Mouse (Mus musculus) kidney, embryonic 15.5 days (tissue): ENCODE measurements at regions not wholly inside any gene's neighbourhood (a gene's known extent, or its start where the extent isn't known, plus 50 kb on each side); places are given as distances from the start of the nearest gene placed in this dataset.

ENCODE experiments used
- ATAC-seq: fragments of 200-750 bp; cut with Nextera tagmentation; replicated peaks from 2 replicates; pipeline ENCODE4 v1.8.0; 2017; ENCODE audit warnings: moderate TSS enrichment; ENCODE audit not compliant: low FRiP score
- H3K27ac ChIP-seq: fragments of 300-500 bp; sonication (generic); 2 replicates; pipeline ENCODE4 v1.5.1; 2015; ENCODE audit warnings: mild to moderate bottlenecking, inconsistent platforms
- H3K27me3 ChIP-seq: fragments of 300-500 bp; sonication (generic); 2 replicates; pipeline ENCODE4 v1.6.1; 2015; ENCODE audit warnings: inconsistent platforms
- H3K36me3 ChIP-seq: fragments of 300-500 bp; sonication (generic); 2 replicates; pipeline ENCODE4 v1.6.1; 2015; ENCODE audit warnings: inconsistent platforms
- H3K4me1 ChIP-seq: fragments of 300-500 bp; sonication (generic); 2 replicates; pipeline ENCODE4 v1.6.1; 2015; ENCODE audit warnings: inconsistent platforms
- H3K4me2 ChIP-seq: fragments of 300-500 bp; sonication (generic); 2 replicates; pipeline ENCODE4 v1.6.1; 2015; ENCODE audit warnings: moderate library complexity, mild to moderate bottlenecking, inconsistent platforms
- H3K4me3 ChIP-seq: fragments of 300-500 bp; sonication (generic); replicated peaks from 2 replicates; pipeline ENCODE4 v1.5.1; 2015; ENCODE audit warnings: mild to moderate bottlenecking, inconsistent platforms
- H3K9ac ChIP-seq: fragments of 300-500 bp; sonication (generic); 2 replicates; pipeline ENCODE4 v1.6.1; 2015; ENCODE audit warnings: mild to moderate bottlenecking, inconsistent platforms
- H3K9me3 ChIP-seq: fragments of 300-500 bp; sonication (generic); replicated peaks from 2 replicates; pipeline ENCODE4 v1.6.1; 2016; ENCODE audit warnings: inconsistent platforms
- WGBS: fragments of 180-500 bp; shearing (Covaris S2); methylation state at CpG from one replicate; pipeline ENCODE4 v1.1.7; 2015; ENCODE audit warnings: mixed read lengths; 5-methylcytosine and 5-hydroxymethylcytosine counted together

DNA sequence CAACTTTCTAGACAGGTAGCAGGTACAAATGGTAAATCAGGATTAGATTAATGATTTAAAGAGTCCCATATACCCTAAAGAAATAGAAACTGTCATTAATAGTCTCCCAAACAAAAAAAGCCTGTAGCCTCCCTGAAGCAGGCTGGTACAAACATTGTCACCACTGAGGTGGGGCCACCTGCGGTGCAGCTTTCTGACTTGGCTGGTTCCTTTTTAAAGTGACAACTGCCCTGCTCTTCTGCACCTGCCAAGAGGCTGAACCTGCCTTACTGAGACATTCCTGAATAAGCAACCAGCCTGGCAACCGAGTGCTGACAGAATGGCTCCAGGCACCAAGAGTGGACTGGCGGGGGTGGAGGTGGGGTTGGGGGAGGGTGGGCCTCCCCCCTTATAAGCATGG is 687.0 kb upstream of the Vrk2 start:
- Histone ChIP-seq H3K27me3 (no peaks in the 10 kb centered on the region), H3K4me3 (no peak overlapping the region), H3K9ac (no peak overlapping the region), H3K9me3 (0 out of 2 replicates have a peak, but pooled peaks cover 1% of the 10 kb centered on the region), H3K4me1 (no peaks in the 10 kb centered on the region), H3K4me2 (no peak overlapping the region), H3K27ac (no peak overlapping the region), H3K36me3 (no peaks in the 10 kb centered on the region)
- 61% methylated on average over 3 of the region's 3 CpGs for WGBS
- ATAC-seq = no peak

DNA sequence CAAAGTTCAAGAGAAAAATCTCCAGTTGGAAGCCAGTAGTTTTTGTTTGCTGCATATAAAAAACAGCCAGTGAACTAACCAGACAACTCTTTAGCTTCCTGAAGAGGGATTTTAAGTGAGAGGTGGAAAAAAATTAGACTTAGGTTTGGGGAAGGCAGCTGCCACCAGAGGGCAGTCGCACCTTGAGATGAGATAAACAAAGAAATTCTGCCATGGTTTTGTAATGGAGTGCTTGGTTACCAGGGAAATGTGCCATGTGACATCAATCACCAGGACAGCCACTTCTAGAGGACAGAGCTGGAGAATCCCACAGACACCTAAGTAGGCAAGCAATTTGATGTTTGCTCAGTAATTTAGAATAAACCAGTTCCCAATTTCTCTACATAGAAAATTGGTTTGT is 670.5 kb upstream of the Vrk2 start:
- Histone ChIP-seq H3K4me2 (no peak overlapping the region), H3K4me1 (no peaks in the 10 kb centered on the region), H3K4me3 (no peak overlapping the region), H3K36me3 (no peaks in the 10 kb centered on the region), H3K27ac (no peak overlapping the region), H3K9ac (no peak overlapping the region), H3K27me3 (no peaks in the 10 kb centered on the region), H3K9me3 (no peaks in the 10 kb centered on the region)
- WGBS = 0% methylated on average over 1 of the region's 1 CpGs
- ATAC-seq = peak; percentile 73; the same call in 1 of the 2 replicates

DNA sequence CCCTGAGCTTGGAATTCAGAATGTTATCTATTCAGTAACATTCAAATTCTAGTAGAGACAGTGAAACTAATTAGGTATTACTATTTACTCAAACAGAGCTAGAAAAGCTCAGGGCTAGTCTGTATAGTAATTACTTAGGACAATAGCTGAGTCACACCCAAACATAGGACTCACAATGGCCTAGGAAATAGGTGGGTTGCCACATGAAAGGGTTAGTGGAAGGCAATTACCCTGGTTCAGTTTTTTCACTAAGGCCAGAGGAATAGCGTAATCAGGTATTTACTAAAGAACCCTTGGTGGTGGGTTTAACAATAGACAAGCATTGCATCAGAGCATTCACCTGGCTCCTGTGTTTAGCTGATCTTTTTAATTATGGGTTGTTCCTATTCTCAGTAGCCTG is 664.7 kb upstream of the Vrk2 start:
- Histone ChIP-seq H3K9ac (no peak overlapping the region), H3K4me1 (no peaks in the 10 kb centered on the region), H3K27ac (no peak overlapping the region), H3K9me3 (no peaks in the 10 kb centered on the region), H3K4me3 (no peak overlapping the region), H3K4me2 (no peak overlapping the region), H3K36me3 (no peaks in the 10 kb centered on the region), H3K27me3 (no peaks in the 10 kb centered on the region)
- no peak for ATAC-seq
- WGBS = 93% methylated on average over 1 of the region's 1 CpGs

- H3K27ac ChIP-seq = no peak overlapping the region
- WGBS = 88% methylated on average over 1 of the region's 1 CpGs
Measured at GRCm38 (mm10) chr11:27235884-27236283, 642.1 kb upstream of the Vrk2 start.

DNA sequence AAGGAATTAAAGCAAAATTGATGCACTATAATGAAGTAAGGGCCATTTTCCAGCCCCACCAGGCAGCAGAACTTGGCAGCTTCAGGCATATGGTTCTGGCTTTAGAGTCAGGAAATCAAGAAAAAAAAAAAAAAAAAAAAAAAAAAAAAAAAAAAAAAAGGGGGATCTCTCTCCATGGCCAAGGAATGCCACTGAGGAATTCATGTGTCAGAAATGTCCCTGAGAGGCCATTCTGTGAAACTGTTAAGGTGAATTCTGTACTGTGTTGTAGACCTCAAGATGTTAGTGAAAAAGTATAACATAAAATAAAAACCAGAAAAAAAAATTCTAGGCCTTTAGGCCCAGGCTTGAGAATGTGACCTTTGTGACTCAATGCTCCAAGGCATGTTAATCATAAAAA is 632.7 kb upstream of the Vrk2 start:
- ATAC-seq = no peak
- Histone ChIP-seq H3K4me1 (no peaks in the 10 kb centered on the region), H3K9me3 (no peaks in the 10 kb centered on the region), H3K9ac (no peak overlapping the region), H3K36me3 (no peaks in the 10 kb centered on the region), H3K4me3 (no peak overlapping the region), H3K27ac (no peak overlapping the region), H3K4me2 (no peak overlapping the region), H3K27me3 (no peaks in the 10 kb centered on the region)

More at GRCm38 (mm10) chr11:27235884-27236283, 642.1 kb upstream of the Vrk2 start:
- H3K27me3 ChIP-seq = no peaks in the 10 kb centered on the region
- no peaks in the 10 kb centered on the region for H3K9me3 ChIP-seq
- H3K4me1 ChIP-seq = no peaks in the 10 kb centered on the region
- no peak overlapping the region for H3K4me3 ChIP-seq
- no peak overlapping the region for H3K9ac ChIP-seq
- H3K36me3 ChIP-seq = no peaks in the 10 kb centered on the region
- no peak for ATAC-seq
- no peak overlapping the region for H3K4me2 ChIP-seq

DNA sequence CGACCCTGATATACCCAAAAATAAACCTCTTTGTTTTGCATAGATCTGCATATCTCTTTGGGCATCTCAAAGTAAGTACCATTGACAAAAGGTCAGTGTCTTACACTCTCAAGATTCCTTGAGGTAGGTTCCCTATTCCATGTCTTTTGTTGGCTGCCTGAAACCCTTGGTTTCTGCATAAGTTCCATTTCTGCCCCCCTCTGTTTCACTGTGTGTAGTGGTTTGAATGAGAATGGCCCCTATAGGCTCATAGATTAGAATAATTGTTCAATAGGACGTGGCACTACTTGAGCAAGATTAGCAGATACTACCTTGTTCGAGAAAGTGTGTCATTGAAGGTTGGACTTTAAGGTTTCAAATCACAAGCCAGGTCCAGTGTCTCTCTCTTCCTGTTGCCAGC is 628.6 kb upstream of the Vrk2 start:
- Histone ChIP-seq H3K4me3 (no peak overlapping the region), H3K9me3 (no peaks in the 10 kb centered on the region), H3K4me1 (no peaks in the 10 kb centered on the region), H3K4me2 (no peak overlapping the region), H3K36me3 (no peaks in the 10 kb centered on the region), H3K27ac (no peak overlapping the region), H3K9ac (no peak overlapping the region), H3K27me3 (no peaks in the 10 kb centered on the region)
- ATAC-seq = no peak
- 77% methylated on average over 3 of the region's 3 CpGs for WGBS

DNA sequence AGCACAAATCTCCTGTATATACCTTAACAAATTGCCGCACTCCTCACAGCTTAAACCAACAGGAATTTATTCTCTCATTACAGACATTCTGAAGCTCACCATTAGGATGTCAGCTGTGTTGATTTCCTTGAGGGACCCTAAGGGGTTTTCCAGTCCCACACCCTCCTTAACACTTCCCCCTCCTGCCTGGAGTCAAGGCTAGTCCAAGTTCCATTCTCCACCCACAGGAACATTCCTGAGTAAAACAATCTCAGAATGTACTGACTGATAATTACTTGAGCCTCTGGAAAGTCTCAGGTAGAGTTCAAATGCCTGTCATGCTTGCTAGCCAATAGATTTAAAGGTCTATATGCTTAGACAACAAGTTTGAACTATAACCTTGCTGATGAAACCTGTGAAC is 628.2 kb upstream of the Vrk2 start:
- Histone ChIP-seq H3K4me3 (no peak overlapping the region), H3K9me3 (no peaks in the 10 kb centered on the region), H3K36me3 (no peaks in the 10 kb centered on the region), H3K27me3 (no peaks in the 10 kb centered on the region), H3K27ac (no peak overlapping the region), H3K4me1 (no peaks in the 10 kb centered on the region), H3K4me2 (no peak overlapping the region), H3K9ac (no peak overlapping the region)
- 77% methylated on average over 1 of the region's 1 CpGs for WGBS
- ATAC-seq = no peak

DNA sequence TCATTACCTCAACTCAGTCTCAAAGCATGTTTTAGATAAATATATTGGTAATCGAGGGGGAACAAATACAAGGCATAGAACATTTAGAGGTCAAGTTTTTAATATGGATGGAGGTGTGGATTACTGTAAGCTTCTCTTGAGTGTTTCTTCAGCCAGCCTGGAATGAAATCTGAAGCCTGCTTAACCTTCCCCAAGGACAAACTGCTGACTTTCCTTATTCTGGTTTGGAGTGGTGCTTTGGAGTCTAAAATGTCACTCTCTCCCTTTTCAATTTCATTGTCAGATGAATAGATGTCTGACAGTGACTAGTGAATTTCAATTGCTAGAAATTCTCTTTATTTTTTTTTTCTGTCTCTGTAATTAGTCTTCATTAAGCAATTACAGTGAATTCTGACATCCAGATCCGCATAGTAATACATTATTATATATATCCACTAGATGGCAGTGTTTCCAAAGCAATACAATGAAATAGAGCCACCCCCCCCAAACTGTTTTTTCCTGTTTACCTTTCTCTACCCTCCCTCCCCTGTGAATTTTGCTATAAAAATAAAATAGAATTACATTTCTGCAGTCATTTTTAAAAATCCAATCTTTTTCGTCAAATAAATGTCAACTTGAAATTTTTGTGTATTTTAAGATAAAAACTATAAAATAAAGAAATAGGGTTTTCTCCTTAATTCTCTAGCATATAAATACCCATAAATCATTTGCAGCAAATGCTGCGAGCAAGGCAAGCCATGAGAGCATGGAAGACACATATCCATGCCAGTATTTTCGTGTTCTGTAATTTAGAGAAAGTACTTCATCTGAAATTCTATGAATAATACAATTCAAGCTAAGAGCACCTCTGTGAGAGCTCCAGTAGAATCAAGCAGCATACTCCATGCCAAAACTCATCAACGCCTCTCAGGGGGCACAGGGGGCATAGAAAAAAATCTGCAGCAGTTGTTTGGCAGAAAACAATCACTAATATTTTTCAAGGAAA is 626.2 kb upstream of the Vrk2 start:
- Histone ChIP-seq H3K36me3 (no peaks in the 10 kb centered on the region), H3K9me3 (no peaks in the 10 kb centered on the region)
- 44% methylated on average over 6 of the region's 6 CpGs for WGBS

GRCm38 (mm10) chr11:27215752-27216151 is 622.0 kb upstream of the Vrk2 start:
- Histone ChIP-seq H3K4me3 (no peak overlapping the region), H3K27ac (no peak overlapping the region), H3K27me3 (no peaks in the 10 kb centered on the region), H3K4me1 (no peaks in the 10 kb centered on the region), H3K9ac (no peak overlapping the region), H3K9me3 (no peaks in the 10 kb centered on the region), H3K36me3 (no peaks in the 10 kb centered on the region), H3K4me2 (no peak overlapping the region)
- 70% methylated on average over 3 of the region's 3 CpGs for WGBS
- 0 out of 2 replicates have a peak, but pooled peaks have one; percentile 36 for ATAC-seq

More for the DNA sequence above, 626.2 kb upstream of the Vrk2 start:
- H3K4me3 ChIP-seq = no peak overlapping the region
- H3K27me3 ChIP-seq = no peaks in the 10 kb centered on the region
- H3K27ac ChIP-seq = no peak overlapping the region
- H3K9ac ChIP-seq = no peak overlapping the region
- H3K4me2 ChIP-seq = no peak overlapping the region
- no peaks in the 10 kb centered on the region for H3K4me1 ChIP-seq
- ATAC-seq = no peak

DNA sequence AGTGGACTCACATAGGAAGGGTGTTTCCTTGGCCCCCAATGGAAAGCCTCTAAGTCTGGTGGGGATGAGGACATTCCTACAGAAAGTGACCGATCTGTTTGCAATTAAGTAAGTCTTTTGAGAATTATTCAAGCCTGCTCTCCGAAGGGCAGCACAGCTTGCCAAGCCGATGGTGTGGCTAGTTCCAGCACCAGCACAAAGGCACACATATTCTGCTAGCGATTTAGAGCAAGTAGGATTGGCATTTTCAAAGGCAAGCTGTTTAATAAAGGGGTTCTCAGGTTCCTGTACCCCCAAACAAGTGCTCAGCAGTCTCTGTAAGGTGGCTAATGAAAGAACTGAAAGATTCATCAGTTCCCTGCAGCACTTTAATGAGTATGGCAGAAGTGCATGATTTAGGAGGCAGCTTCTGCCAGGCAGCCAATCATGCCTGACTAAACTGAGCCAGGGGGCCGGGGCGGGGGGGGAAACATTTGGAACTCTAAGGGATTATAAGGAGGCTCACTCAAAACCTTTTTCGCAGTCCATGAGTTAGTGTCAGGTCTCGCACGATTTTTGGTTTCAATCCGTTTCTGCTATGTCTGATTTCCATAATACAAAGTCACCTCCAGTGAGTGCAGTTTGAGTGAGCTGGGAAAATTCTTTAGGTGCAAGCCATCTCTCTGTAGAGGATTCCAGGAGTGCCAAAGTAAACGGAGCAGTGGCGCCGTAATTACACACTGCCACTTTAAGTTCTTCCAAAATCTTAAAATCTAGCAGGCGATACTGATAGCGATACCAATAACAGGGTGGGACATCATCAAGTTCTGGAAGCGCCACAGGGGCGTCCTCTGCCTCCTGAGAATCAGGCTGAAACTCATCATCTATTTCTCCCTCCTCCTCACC is 609.8 kb upstream of the Vrk2 start:
- H3K4me3 ChIP-seq = no peak overlapping the region
- no peaks in the 10 kb centered on the region for H3K9me3 ChIP-seq
- no peaks in the 10 kb centered on the region for H3K27me3 ChIP-seq
- H3K36me3 ChIP-seq = no peaks in the 10 kb centered on the region
- no peak overlapping the region for H3K9ac ChIP-seq
- no peak overlapping the region; the same call in 1 of the 2 replicates for H3K4me2 ChIP-seq
- H3K27ac ChIP-seq = no peak overlapping the region
- peak; percentile 71 for ATAC-seq
- 0 out of 2 replicates have a peak, but pooled peaks cover 7% of the 10 kb centered on the region for H3K4me1 ChIP-seq
- 60% methylated on average over 17 of the region's 17 CpGs for WGBS

DNA sequence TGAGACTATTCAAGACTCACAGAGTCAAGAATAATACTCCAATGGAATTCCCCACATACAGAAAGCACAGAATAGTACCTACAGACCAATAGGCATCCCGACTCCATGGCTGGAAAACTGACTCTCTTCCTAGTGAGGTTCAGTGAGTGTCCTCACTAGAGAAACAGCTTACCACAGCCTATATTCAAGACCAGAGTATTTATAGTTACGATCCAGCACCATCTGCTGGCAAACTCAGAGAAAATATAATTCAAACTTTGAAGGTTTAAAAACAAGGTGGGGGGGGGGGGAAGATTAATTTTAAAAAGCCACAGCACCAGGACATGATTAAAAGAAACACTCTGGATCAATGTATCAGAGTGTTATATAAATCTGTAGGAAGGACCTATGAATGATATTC is 590.2 kb upstream of the Vrk2 start:
- H3K9me3 ChIP-seq = no peaks in the 10 kb centered on the region
- no peak overlapping the region for H3K4me3 ChIP-seq
- ATAC-seq = no peak
- no peak overlapping the region for H3K4me2 ChIP-seq
- no peak overlapping the region for H3K27ac ChIP-seq
- no peaks in the 10 kb centered on the region for H3K36me3 ChIP-seq
- WGBS = 78% methylated on average over 2 of the region's 2 CpGs
- H3K4me1 ChIP-seq = no peaks in the 10 kb centered on the region
- no peak overlapping the region for H3K9ac ChIP-seq
- H3K27me3 ChIP-seq = no peaks in the 10 kb centered on the region

DNA sequence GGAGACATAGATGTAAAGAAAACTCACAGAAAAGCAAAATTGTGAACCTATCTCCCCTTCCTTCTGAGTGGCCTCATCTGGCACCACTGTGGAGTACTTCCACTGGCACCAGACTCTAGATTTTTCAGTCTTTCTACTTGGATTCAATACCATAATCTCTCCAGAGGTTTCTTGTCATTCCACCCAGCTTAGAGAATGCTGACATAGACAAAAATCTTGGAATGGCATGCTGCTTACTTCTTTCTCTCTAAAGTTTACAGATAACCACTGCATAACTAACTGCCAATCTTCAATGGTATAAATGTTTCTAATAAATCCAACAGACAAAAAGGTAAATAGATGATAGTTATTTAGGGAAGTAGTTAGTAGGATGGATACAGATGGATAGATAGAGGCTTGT is 589.6 kb upstream of the Vrk2 start:
- Histone ChIP-seq H3K4me1 (no peaks in the 10 kb centered on the region), H3K9me3 (no peaks in the 10 kb centered on the region), H3K4me3 (no peak overlapping the region), H3K9ac (no peak overlapping the region), H3K4me2 (no peak overlapping the region), H3K36me3 (no peaks in the 10 kb centered on the region), H3K27ac (no peak overlapping the region), H3K27me3 (no peaks in the 10 kb centered on the region)
- no peak for ATAC-seq
